Mouse (Mus musculus): ENCODE measurements around the gene Fhit. TPM values are rescaled to one million over a fixed set of nuclear protein-coding genes. Genes with fewer than 3 reads are reported as not detected.

Fhit gene
- polyA plus RNA-seq, 1 experiment from 2014 or later: 4.5 TPM

- Histone ChIP-seq H3K27ac (ENCODE audit: low read depth, low read length) (no peak overlapping the region), H3K9ac (ENCODE audit: low read length) (no peak overlapping the region), H3K4me2 (ENCODE audit: low read depth) (no peak overlapping the region), H3K9me3 (ENCODE audit: control insufficient read depth, low read length) (no peaks in the 10 kb centered on the region), H3K4me3 (ENCODE audit: low read depth, low read length) (no peak overlapping the region), H3K27me3 (ENCODE audit: control insufficient read depth, insufficient read depth, low read length) (no peaks in the 10 kb centered on the region), H3K4me1 (ENCODE audit: control insufficient read depth, insufficient read depth, low read length) (no peaks in the 10 kb centered on the region), H3K36me3 (ENCODE audit: control insufficient read depth, insufficient read depth, low read length) (no peaks in the 10 kb centered on the region)
- WGBS: 79% methylated on average over 1 of the region's 1 CpGs
- ATAC-seq (ENCODE audit: insufficient read depth, low FRiP score, low TSS enrichment): no peak
- DNase-seq (ENCODE audit: low spot score): no peak
Measured at GRCm38 (mm10) chr14:9684362-9684761, 1477.5 kb downstream of the Fhit start.

GRCm38 (mm10) chr14:9672728-9673127 is 1489.1 kb downstream of the Fhit start:
- no peak for DNase-seq (ENCODE audit: low spot score)
- no peak overlapping the region for H3K4me2 ChIP-seq (ENCODE audit: low read depth)
- no peaks in the 10 kb centered on the region for H3K36me3 ChIP-seq (ENCODE audit: control insufficient read depth, insufficient read depth, low read length)
- H3K9me3 ChIP-seq (ENCODE audit: control insufficient read depth, low read length): no peaks in the 10 kb centered on the region
- H3K27me3 ChIP-seq (ENCODE audit: control insufficient read depth, insufficient read depth, low read length): no peaks in the 10 kb centered on the region
- ATAC-seq (ENCODE audit: insufficient read depth, low FRiP score, low TSS enrichment): no peak
- H3K27ac ChIP-seq (ENCODE audit: low read depth, low read length): no peak overlapping the region
- H3K4me3 ChIP-seq (ENCODE audit: low read depth, low read length): no peak overlapping the region
- H3K4me1 ChIP-seq (ENCODE audit: control insufficient read depth, insufficient read depth, low read length): no peaks in the 10 kb centered on the region
- WGBS: 68% methylated on average over 1 of the region's 1 CpGs
- H3K9ac ChIP-seq (ENCODE audit: low read length): no peak overlapping the region

- no peak overlapping the region for H3K9ac ChIP-seq (ENCODE audit: low read length)
- no peaks in the 10 kb centered on the region for H3K36me3 ChIP-seq (ENCODE audit: control insufficient read depth, insufficient read depth, low read length)
- H3K4me3 ChIP-seq (ENCODE audit: low read depth, low read length): no peak overlapping the region
- WGBS: 44% methylated on average over 3 of the region's 3 CpGs
- DNase-seq (ENCODE audit: low spot score): no peak
- H3K9me3 ChIP-seq (ENCODE audit: control insufficient read depth, low read length): no peaks in the 10 kb centered on the region
- no peaks in the 10 kb centered on the region for H3K27me3 ChIP-seq (ENCODE audit: control insufficient read depth, insufficient read depth, low read length)
- no peaks in the 10 kb centered on the region for H3K4me1 ChIP-seq (ENCODE audit: control insufficient read depth, insufficient read depth, low read length)
- H3K27ac ChIP-seq (ENCODE audit: low read depth, low read length): no peak overlapping the region
- no peak for ATAC-seq (ENCODE audit: insufficient read depth, low FRiP score, low TSS enrichment)
- H3K4me2 ChIP-seq (ENCODE audit: low read depth): no peak overlapping the region
Measured at GRCm38 (mm10) chr14:9671776-9672175, 1490.1 kb downstream of the Fhit start.

GRCm38 (mm10) chr14:9669766-9670165 is 1492.1 kb downstream of the Fhit start:
- ATAC-seq (ENCODE audit: insufficient read depth, low FRiP score, low TSS enrichment): no peak
- H3K4me3 ChIP-seq (ENCODE audit: low read depth, low read length): no peak overlapping the region
- H3K9ac ChIP-seq (ENCODE audit: low read length): no peak overlapping the region
- H3K4me1 ChIP-seq (ENCODE audit: control insufficient read depth, insufficient read depth, low read length): no peaks in the 10 kb centered on the region
- H3K4me2 ChIP-seq (ENCODE audit: low read depth): no peak overlapping the region
- no peak overlapping the region for H3K27ac ChIP-seq (ENCODE audit: low read depth, low read length)
- no peak for DNase-seq (ENCODE audit: low spot score)
- H3K27me3 ChIP-seq (ENCODE audit: control insufficient read depth, insufficient read depth, low read length): no peaks in the 10 kb centered on the region
- no peaks in the 10 kb centered on the region for H3K36me3 ChIP-seq (ENCODE audit: control insufficient read depth, insufficient read depth, low read length)
- no peaks in the 10 kb centered on the region for H3K9me3 ChIP-seq (ENCODE audit: control insufficient read depth, low read length)
- 82% methylated on average over 1 of the region's 1 CpGs for WGBS

- ATAC-seq (ENCODE audit: insufficient read depth, low FRiP score, low TSS enrichment): no peak
- Histone ChIP-seq H3K4me1 (ENCODE audit: control insufficient read depth, insufficient read depth, low read length) (no peaks in the 10 kb centered on the region), H3K9ac (ENCODE audit: low read length) (no peak overlapping the region), H3K4me2 (ENCODE audit: low read depth) (no peak overlapping the region), H3K4me3 (ENCODE audit: low read depth, low read length) (no peak overlapping the region), H3K27me3 (ENCODE audit: control insufficient read depth, insufficient read depth, low read length) (no peaks in the 10 kb centered on the region), H3K9me3 (ENCODE audit: control insufficient read depth, low read length) (no peaks in the 10 kb centered on the region), H3K36me3 (ENCODE audit: control insufficient read depth, insufficient read depth, low read length) (no peaks in the 10 kb centered on the region), H3K27ac (ENCODE audit: low read depth, low read length) (no peak overlapping the region)
- no peak for DNase-seq (ENCODE audit: low spot score)
- WGBS: 57% methylated on average over 1 of the region's 1 CpGs
Measured at GRCm38 (mm10) chr14:9658445-9658844, 1503.4 kb downstream of the Fhit start.

- no peak overlapping the region for H3K9ac ChIP-seq (ENCODE audit: low read length)
- no peaks in the 10 kb centered on the region for H3K27me3 ChIP-seq (ENCODE audit: control insufficient read depth, insufficient read depth, low read length)
- no peaks in the 10 kb centered on the region for H3K9me3 ChIP-seq (ENCODE audit: control insufficient read depth, low read length)
- H3K27ac ChIP-seq (ENCODE audit: low read depth, low read length): no peak overlapping the region
- H3K4me1 ChIP-seq (ENCODE audit: control insufficient read depth, insufficient read depth, low read length): no peaks in the 10 kb centered on the region
- H3K36me3 ChIP-seq (ENCODE audit: control insufficient read depth, insufficient read depth, low read length): no peaks in the 10 kb centered on the region
- 63% methylated on average over 1 of the region's 1 CpGs for WGBS
- DNase-seq (ENCODE audit: low spot score) (no peak), ATAC-seq (ENCODE audit: insufficient read depth, low FRiP score, low TSS enrichment) (no peak)
- H3K4me3 ChIP-seq (ENCODE audit: low read depth, low read length): no peak overlapping the region
- no peak overlapping the region for H3K4me2 ChIP-seq (ENCODE audit: low read depth)
Measured at GRCm38 (mm10) chr14:9651417-9651816, 1510.4 kb downstream of the Fhit start.

GRCm38 (mm10) chr14:9648416-9648815 is 1513.4 kb downstream of the Fhit start:
- Histone ChIP-seq H3K9me3 (ENCODE audit: control insufficient read depth, low read length) (no peaks in the 10 kb centered on the region), H3K4me1 (ENCODE audit: control insufficient read depth, insufficient read depth, low read length) (no peaks in the 10 kb centered on the region), H3K27ac (ENCODE audit: low read depth, low read length) (no peak overlapping the region), H3K4me2 (ENCODE audit: low read depth) (no peak overlapping the region), H3K36me3 (ENCODE audit: control insufficient read depth, insufficient read depth, low read length) (no peaks in the 10 kb centered on the region), H3K4me3 (ENCODE audit: low read depth, low read length) (no peak overlapping the region), H3K9ac (ENCODE audit: low read length) (no peak overlapping the region), H3K27me3 (ENCODE audit: control insufficient read depth, insufficient read depth, low read length) (no peaks in the 10 kb centered on the region)
- ATAC-seq (ENCODE audit: insufficient read depth, low FRiP score, low TSS enrichment) (no peak), DNase-seq (ENCODE audit: low spot score) (no peak)
- WGBS: 83% methylated on average over 1 of the region's 1 CpGs

- no peaks in the 10 kb centered on the region for H3K27me3 ChIP-seq (ENCODE audit: control insufficient read depth, insufficient read depth, low read length)
- no peaks in the 10 kb centered on the region for H3K9me3 ChIP-seq (ENCODE audit: control insufficient read depth, low read length)
- ATAC-seq (ENCODE audit: insufficient read depth, low FRiP score, low TSS enrichment) (no peak), DNase-seq (ENCODE audit: low spot score) (no peak)
- H3K4me1 ChIP-seq (ENCODE audit: control insufficient read depth, insufficient read depth, low read length): no peaks in the 10 kb centered on the region
- no peak overlapping the region for H3K4me3 ChIP-seq (ENCODE audit: low read depth, low read length)
- no peak overlapping the region for H3K9ac ChIP-seq (ENCODE audit: low read length)
- 93% methylated on average over 7 of the region's 7 CpGs for WGBS
- H3K36me3 ChIP-seq (ENCODE audit: control insufficient read depth, insufficient read depth, low read length): no peaks in the 10 kb centered on the region
- H3K27ac ChIP-seq (ENCODE audit: low read depth, low read length): no peak overlapping the region
- H3K4me2 ChIP-seq (ENCODE audit: low read depth): no peak overlapping the region
Measured at GRCm38 (mm10) chr14:9646233-9646632, 1515.6 kb downstream of the Fhit start.

- no peaks in the 10 kb centered on the region for H3K9me3 ChIP-seq (ENCODE audit: control insufficient read depth, low read length)
- H3K27me3 ChIP-seq (ENCODE audit: control insufficient read depth, insufficient read depth, low read length): no peaks in the 10 kb centered on the region
- no peak overlapping the region for H3K4me3 ChIP-seq (ENCODE audit: low read depth, low read length)
- peak; percentile 33; the same call in 1 of the 2 replicates for ATAC-seq (ENCODE audit: insufficient read depth, low FRiP score, low TSS enrichment)
- DNase-seq (ENCODE audit: low spot score): no peak
- no peak overlapping the region for H3K4me2 ChIP-seq (ENCODE audit: low read depth)
- no peaks in the 10 kb centered on the region for H3K4me1 ChIP-seq (ENCODE audit: control insufficient read depth, insufficient read depth, low read length)
- H3K27ac ChIP-seq (ENCODE audit: low read depth, low read length): no peak overlapping the region
- H3K36me3 ChIP-seq (ENCODE audit: control insufficient read depth, insufficient read depth, low read length): no peaks in the 10 kb centered on the region
- 53% methylated on average over 9 of the region's 9 CpGs for WGBS
- no peak overlapping the region for H3K9ac ChIP-seq (ENCODE audit: low read length)
Measured at GRCm38 (mm10) chr14:9644216-9645166, 1517.3 kb downstream of the Fhit start.
